Mouse (Mus musculus): ENCODE data around the gene Hspbap1.

- TF ChIP-seq POLR2A (IDR thresholded peaks at IDR 0.05; ENCODE audit: low read depth, low read length) (no peak), EP300 (IDR thresholded peaks at IDR 0.05; ENCODE audit: low read length) (no peak), CTCF (conservative IDR thresholded peaks at IDR 0.05 in 1 of 2, IDR thresholded peaks at IDR 0.05 in 1 of 2; ENCODE audit: low read depth in 2 of 2, low read length in 2 of 2) (no peak), NRF1 (IDR thresholded peaks at IDR 0.05; ENCODE audit: low read depth, low read length) (no peak), ZC3H11A (IDR thresholded peaks at IDR 0.05; ENCODE audit: low read depth, low read length) (no peak), ELF1 (IDR thresholded peaks at IDR 0.05; ENCODE audit: low read depth, low read length) (no peak)
These were observed 43.6 kb upstream of the Hspbap1 start for GRCm38 (mm10) chr16:35726601-35727000.

Data from CH12.LX (cell line).